Mouse (Mus musculus) heart, adult 2 months (tissue): ENCODE data around the gene Cux2.

Experiments
- CTCF ChIP-seq: fragments of 200-600 bp; IDR thresholded peaks from 2 replicates; pipeline ENCODE4 v1.8.1; 2022; ENCODE audit warnings: antibody characterized with exemption, mild to moderate bottlenecking, moderate library complexity
- EP300 ChIP-seq: fragments of 200-500 bp; IDR thresholded peaks from 2 replicates; pipeline ENCODE4 v1.6.1; 2011; ENCODE audit warnings: low read depth, low read length, control low read depth; ENCODE audit not compliant: insufficient read depth
- POLR2A ChIP-seq: fragments of 200-500 bp; IDR thresholded peaks from 2 replicates; pipeline ENCODE4 v1.6.1; 2011; ENCODE audit warnings: mild to moderate bottlenecking, low read depth, low read length, control low read depth; ENCODE audit not compliant: insufficient read depth

- TF ChIP-seq CTCF: no peak; the same call in 1 of the 2 replicates
- no peak for TF ChIP-seq POLR2A
- TF ChIP-seq EP300: no peak
These were observed at the start of gene Cux2 for GRCm38 (mm10) chr5:122050017-122050831.
